Mouse (Mus musculus) v-Abl transformed pro-B cells (cell line): ENCODE measurements at regions not wholly inside any gene's neighbourhood (a gene's known extent, or its start where the extent isn't known, plus 50 kb on each side); places are given as distances from the start of the nearest gene placed in this dataset.

ENCODE experiments used
- in situ Hi-C, 2 experiments: fragments of 400-800 bp; cut with MboI; formaldehyde crosslinking; loops; one replicate each; pipeline ENCODE4 v1.15.1; 2025; ENCODE audit not compliant: unreplicated experiment in 2 of 2

GRCm38 (mm10) chr3:148472943-148473444 is 517.4 kb downstream of the Adgrl2 start:
- in situ Hi-C loops: no loop called here

- in situ Hi-C loops: no loop called here
These were observed 524.9 kb downstream of the Adgrl2 start for GRCm38 (mm10) chr3:148465456-148465855.

GRCm38 (mm10) chr3:148462791-148463190 is 527.6 kb downstream of the Adgrl2 start:
- in situ Hi-C loops: no loop called here

GRCm38 (mm10) chr3:148448888-148449287 is 541.5 kb downstream of the Adgrl2 start:
- in situ Hi-C loops: no loop called here

- in situ Hi-C loops: no loop called here
These were observed 541.9 kb downstream of the Adgrl2 start for GRCm38 (mm10) chr3:148448465-148448864.

GRCm38 (mm10) chr3:148446845-148447244 is 543.5 kb downstream of the Adgrl2 start:
- in situ Hi-C loops: no loop called here

- in situ Hi-C loops: no loop called here
These were observed 547.3 kb downstream of the Adgrl2 start for GRCm38 (mm10) chr3:148443012-148443411.

GRCm38 (mm10) chr3:148434033-148434432 is 556.3 kb downstream of the Adgrl2 start:
- in situ Hi-C loops: no loop called here

GRCm38 (mm10) chr3:148429012-148429865 is 561.1 kb downstream of the Adgrl2 start:
- in situ Hi-C loops: no loop called here

GRCm38 (mm10) chr3:148424089-148424488 is 566.3 kb downstream of the Adgrl2 start:
- in situ Hi-C loops: no loop called here

- in situ Hi-C loops: no loop called here
These were observed 567.0 kb downstream of the Adgrl2 start for GRCm38 (mm10) chr3:148423383-148423782.

- in situ Hi-C loops: no loop called here
These were observed 567.6 kb downstream of the Adgrl2 start for GRCm38 (mm10) chr3:148422720-148423119.

- in situ Hi-C loops: no loop called here
These were observed 568.1 kb downstream of the Adgrl2 start for GRCm38 (mm10) chr3:148422205-148422604.

- in situ Hi-C loops: no loop called here
These were observed 570.1 kb downstream of the Adgrl2 start for GRCm38 (mm10) chr3:148420303-148420702.

GRCm38 (mm10) chr3:148419462-148420074 is 570.8 kb downstream of the Adgrl2 start:
- in situ Hi-C loops: no loop called here

- in situ Hi-C loops: no loop called here
These were observed 572.3 kb downstream of the Adgrl2 start for GRCm38 (mm10) chr3:148418067-148418466.

GRCm38 (mm10) chr3:148415443-148415842 is 574.9 kb downstream of the Adgrl2 start:
- in situ Hi-C loops: no loop called here

- in situ Hi-C loops: no loop called here
These were observed 577.3 kb downstream of the Adgrl2 start for GRCm38 (mm10) chr3:148413027-148413426.

GRCm38 (mm10) chr3:148412191-148412590 is 578.2 kb downstream of the Adgrl2 start:
- in situ Hi-C loops: no loop called here

- in situ Hi-C loops: no loop called here
These were observed 592.0 kb downstream of the Adgrl2 start for GRCm38 (mm10) chr3:148398349-148398748.

GRCm38 (mm10) chr3:148387550-148387949 is 602.8 kb downstream of the Adgrl2 start:
- in situ Hi-C loops: no loop called here

GRCm38 (mm10) chr3:148385712-148386111 is 604.6 kb downstream of the Adgrl2 start:
- in situ Hi-C loops: no loop called here
